Mouse (Mus musculus): Measurements from ENCODE around the gene Mroh3. TPM values are rescaled to one million over a fixed set of nuclear protein-coding genes. Genes with fewer than 3 reads are reported as not detected.

Gene Mroh3
- polyA plus RNA-seq, 1 experiment from 2014 or later, result not detected

- peak overlapping the region; percentile 77; the same call in 1 of the 2 replicates for H3K27ac ChIP-seq (ENCODE audit: low read depth)
- WGBS, result 1% methylated on average over 9 of the region's 9 CpGs
- peaks cover 5% of the 10 kb centered on the region for H3K4me1 ChIP-seq (ENCODE audit: insufficient read depth)
- no peaks in the 10 kb centered on the region for H3K27me3 ChIP-seq (ENCODE audit: insufficient read depth, low read length)
- H3K9me3 ChIP-seq (ENCODE audit: low read depth, low read length), result no peaks in the 10 kb centered on the region
- peak overlapping the region; percentile 76 for H3K4me2 ChIP-seq
- peak overlapping the region; percentile 70 for H3K9ac ChIP-seq
- H3K4me3 ChIP-seq (ENCODE audit: low read depth, low read length), result peak overlapping the region; percentile 58
- peak; percentile 15 for DNase-seq
- ATAC-seq (ENCODE audit: insufficient read depth), result peak; percentile 13
- peak; percentile 62 for TF ChIP-seq CTCF (IDR thresholded peaks at IDR 0.05; ENCODE audit: low read depth)
- no peaks in the 10 kb centered on the region for H3K36me3 ChIP-seq (ENCODE audit: insufficient read depth)
These were observed 22.0 kb upstream of the Mroh3 start for GRCm38 (mm10) chr1:136234595-136235092.

- peaks cover 11% of the 10 kb centered on the region for H3K4me1 ChIP-seq (ENCODE audit: insufficient read depth)
- no peaks in the 10 kb centered on the region for H3K27me3 ChIP-seq (ENCODE audit: insufficient read depth, low read length)
- H3K9me3 ChIP-seq (ENCODE audit: low read depth, low read length), result no peaks in the 10 kb centered on the region
- H3K4me3 ChIP-seq (ENCODE audit: low read depth, low read length), result peak within 1 kb of the TSS; percentile 58
- DNase-seq, result peak; percentile 91
- peak within 1 kb of the TSS; percentile 70 for H3K9ac ChIP-seq
- 2% methylated on average over 51 of the region's 51 CpGs for WGBS
- peak within 1 kb of the TSS; percentile 77; the same call in 1 of the 2 replicates for H3K27ac ChIP-seq (ENCODE audit: low read depth)
- peak within 1 kb of the TSS; percentile 76 for H3K4me2 ChIP-seq
- no peak for TF ChIP-seq CTCF (IDR thresholded peaks at IDR 0.05; ENCODE audit: low read depth)
- H3K36me3 ChIP-seq (ENCODE audit: insufficient read depth), result no peaks in the 10 kb centered on the region
- peak; percentile 85 for ATAC-seq (ENCODE audit: insufficient read depth)
These were observed 21.4 kb upstream of the Mroh3 start, which contains the start of gene Inava for GRCm38 (mm10) chr1:136233892-136234594. TSS of gene Inava (minus strand) at chr1:136234264.

- Histone ChIP-seq H3K9ac (peak overlapping the region; percentile 70), H3K9me3 (ENCODE audit: low read depth, low read length) (no peaks in the 10 kb centered on the region), H3K27ac (ENCODE audit: low read depth) (peak overlapping the region; percentile 19; the same call in 1 of the 2 replicates), H3K27me3 (ENCODE audit: insufficient read depth, low read length) (no peaks in the 10 kb centered on the region), H3K4me1 (ENCODE audit: insufficient read depth) (peaks cover 19% of the 10 kb centered on the region), H3K4me2 (peak overlapping the region; percentile 76), H3K36me3 (ENCODE audit: insufficient read depth) (no peaks in the 10 kb centered on the region), H3K4me3 (ENCODE audit: low read depth, low read length) (peak overlapping the region; percentile 58)
- WGBS, result under 1% methylated on average over 23 of the region's 23 CpGs
- ATAC-seq (ENCODE audit: insufficient read depth) (no peak), DNase-seq (peak; percentile 39)
- no peak for TF ChIP-seq CTCF (IDR thresholded peaks at IDR 0.05; ENCODE audit: low read depth)
These were observed 20.6 kb upstream of the Mroh3 start for GRCm38 (mm10) chr1:136232986-136233790.

GRCm38 (mm10) chr1:136232285-136232926 lies 19.8 kb upstream of the Mroh3 start:
- peak overlapping the region; percentile 58 for H3K4me3 ChIP-seq (ENCODE audit: low read depth, low read length)
- TF ChIP-seq CTCF (IDR thresholded peaks at IDR 0.05; ENCODE audit: low read depth), result 0 out of 2 replicates have a peak, but pooled peaks have one; percentile 4
- DNase-seq (peak; percentile 28), ATAC-seq (ENCODE audit: insufficient read depth) (no peak)
- 3% methylated on average over 9 of the region's 9 CpGs for WGBS
- H3K27me3 ChIP-seq (ENCODE audit: insufficient read depth, low read length), result no peaks in the 10 kb centered on the region
- peak overlapping the region; percentile 69 for H3K27ac ChIP-seq (ENCODE audit: low read depth)
- H3K9me3 ChIP-seq (ENCODE audit: low read depth, low read length), result no peaks in the 10 kb centered on the region
- peaks cover 27% of the 10 kb centered on the region for H3K4me1 ChIP-seq (ENCODE audit: insufficient read depth)
- H3K9ac ChIP-seq, result peak overlapping the region; percentile 70
- peak overlapping the region; percentile 76 for H3K4me2 ChIP-seq
- H3K36me3 ChIP-seq (ENCODE audit: insufficient read depth), result 0 out of 2 replicates have a peak, but pooled peaks cover 3% of the 10 kb centered on the region

GRCm38 (mm10) chr1:136231596-136231995 lies 19.0 kb upstream of the Mroh3 start:
- peak; percentile 30 for DNase-seq
- WGBS, result 6% methylated on average over 6 of the region's 6 CpGs

GRCm38 (mm10) chr1:136230201-136230600 lies 17.6 kb upstream of the Mroh3 start:
- H3K9ac ChIP-seq, result 0 out of 2 replicates have a peak overlapping the region, but pooled peaks have one; percentile 9
- H3K4me2 ChIP-seq, result peak overlapping the region; percentile 76
- peaks cover 24% of the 10 kb centered on the region for H3K36me3 ChIP-seq (ENCODE audit: insufficient read depth)
- peaks cover 27% of the 10 kb centered on the region for H3K4me1 ChIP-seq (ENCODE audit: insufficient read depth)
- no peaks in the 10 kb centered on the region for H3K9me3 ChIP-seq (ENCODE audit: low read depth, low read length)
- H3K4me3 ChIP-seq (ENCODE audit: low read depth, low read length), result no peak overlapping the region
- no peak for ATAC-seq (ENCODE audit: insufficient read depth)
- no peaks in the 10 kb centered on the region for H3K27me3 ChIP-seq (ENCODE audit: insufficient read depth, low read length)
- no peak for TF ChIP-seq CTCF (IDR thresholded peaks at IDR 0.05; ENCODE audit: low read depth)
- peak overlapping the region; percentile 78 for H3K27ac ChIP-seq (ENCODE audit: low read depth)
- peak; percentile 44 for DNase-seq
- WGBS, result 32% methylated on average over 11 of the region's 11 CpGs

More at GRCm38 (mm10) chr1:136231596-136231995, 19.0 kb upstream of the Mroh3 start:
- no peaks in the 10 kb centered on the region for H3K27me3 ChIP-seq (ENCODE audit: insufficient read depth, low read length)
- H3K27ac ChIP-seq (ENCODE audit: low read depth), result peak overlapping the region; percentile 78
- peak overlapping the region; percentile 13; the same call in 1 of the 2 replicates for H3K9ac ChIP-seq
- H3K9me3 ChIP-seq (ENCODE audit: low read depth, low read length), result no peaks in the 10 kb centered on the region
- H3K4me1 ChIP-seq (ENCODE audit: insufficient read depth), result peaks cover 27% of the 10 kb centered on the region
- no peak for TF ChIP-seq CTCF (IDR thresholded peaks at IDR 0.05; ENCODE audit: low read depth)
- H3K4me3 ChIP-seq (ENCODE audit: low read depth, low read length), result peak overlapping the region; percentile 58
- peaks cover 11% of the 10 kb centered on the region; the same call in 1 of the 2 replicates for H3K36me3 ChIP-seq (ENCODE audit: insufficient read depth)
- peak; percentile 2; the same call in 1 of the 2 replicates for ATAC-seq (ENCODE audit: insufficient read depth)
- peak overlapping the region; percentile 76 for H3K4me2 ChIP-seq

Data from lung, embryonic 14.5 days (tissue).